ENCODE assay signal across 8 mouse cellular contexts in the genomic region with DNA sequence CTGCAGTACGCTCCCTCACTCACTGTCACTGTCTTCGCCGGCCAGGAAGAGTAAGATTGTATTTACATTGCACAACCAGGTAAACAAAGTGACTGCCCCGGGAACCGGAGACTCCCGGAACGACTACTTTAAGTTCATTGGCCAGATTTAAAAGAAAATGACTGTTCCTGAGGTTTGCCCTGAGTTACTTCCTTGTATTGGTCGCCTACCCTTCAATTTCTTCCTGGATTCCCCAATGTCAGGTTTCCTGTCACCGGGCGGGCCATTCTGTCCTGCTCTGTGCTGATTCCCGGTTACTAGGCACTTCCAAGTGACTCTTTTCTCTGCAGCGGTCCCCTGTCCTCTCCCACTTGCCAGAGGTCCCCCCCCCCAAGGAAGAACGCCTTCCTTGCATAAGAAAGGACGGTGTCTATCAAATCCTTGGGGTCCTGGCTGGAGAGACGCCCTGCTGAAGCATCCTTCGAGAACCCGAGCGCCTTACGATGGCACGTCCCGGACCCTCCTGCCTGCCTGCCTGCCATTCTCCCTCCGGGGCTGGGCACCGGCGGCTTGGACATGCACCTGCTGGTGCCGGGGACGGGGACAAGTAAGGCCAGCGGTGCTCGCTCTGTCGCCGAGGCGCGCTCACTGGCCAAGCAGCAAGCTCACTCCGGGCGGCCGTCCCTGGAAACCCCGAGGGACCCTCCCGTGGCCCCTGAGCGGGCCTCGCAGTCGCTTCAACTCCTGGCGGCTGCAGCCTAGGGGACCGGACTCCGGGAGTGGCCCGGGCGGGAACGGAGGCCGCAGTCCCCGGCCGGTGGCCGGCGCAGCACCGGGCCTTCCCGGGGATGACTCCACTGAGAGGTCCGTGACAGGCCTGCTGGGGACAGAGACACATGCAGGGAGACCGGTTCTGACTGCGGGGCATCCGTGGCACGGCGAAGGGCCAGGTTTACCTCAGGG. TPM values are rescaled to one million over a fixed set of nuclear protein-coding genes. Genes with fewer than 3 reads are reported as not detected.
DNase-seq lines count a peak whose midpoint lies in the region; ATAC-seq and TF ChIP-seq lines count a peak whose summit lies in the region.

No protein-coding gene starts in this region.

- no peaks in the 10 kb centered on the region for H3K9me3 ChIP-seq in heart, embryonic 12.5 days (replicated peaks)
- H3K9me3 ChIP-seq in liver, embryonic 15.5 days (replicated peaks) = no peaks in the 10 kb centered on the region

- H3K4me2 ChIP-seq in heart, embryonic 12.5 days = peak overlapping the region; percentile 96
- peak overlapping the region; percentile 85 for H3K4me2 ChIP-seq in liver, embryonic 15.5 days

- no peak for TF ChIP-seq POLR2A in bone marrow macrophage, adult 2 months (IDR thresholded peaks at IDR 0.05; ENCODE audit: borderline replicate concordance, low read depth, low read length)

- 3% methylated on average over 59 of the region's 59 CpGs for WGBS in heart, embryonic 12.5 days
- under 1% methylated on average over 59 of the region's 59 CpGs for WGBS in liver, embryonic 15.5 days (ENCODE audit: insufficient replicate concordance)

- no peak for DNase-seq in heart, adult 11 months
- DNase-seq in 416B (ENCODE audit: low read depth) = peak; percentile 72
- DNase-seq in heart, postnatal 4 days = peak; percentile 58
- DNase-seq in yolk sac, embryonic 10.5 days (ENCODE audit: low spot score) = peak; percentile 77
- DNase-seq in left cerebral cortex, adult 11 months (ENCODE audit: low spot score) = no peak

- H3K36me3 ChIP-seq in heart, embryonic 12.5 days = peaks cover 26% of the 10 kb centered on the region
- H3K36me3 ChIP-seq in liver, embryonic 15.5 days (replicated peaks) = peaks cover 29% of the 10 kb centered on the region

- H3K4me1 ChIP-seq in heart, embryonic 12.5 days (replicated peaks) = peaks cover 32% of the 10 kb centered on the region
- H3K4me1 ChIP-seq in bone marrow macrophage, adult 2 months (ENCODE audit: control insufficient read depth, insufficient read depth, low read length) = peaks cover 20% of the 10 kb centered on the region
- H3K4me1 ChIP-seq in liver, embryonic 15.5 days (replicated peaks) = peaks cover 42% of the 10 kb centered on the region

- peak overlapping the region; percentile 82 for H3K27ac ChIP-seq in heart, embryonic 12.5 days (ENCODE audit: poor library complexity, severe bottlenecking)
- peak overlapping the region; percentile 58 for H3K27ac ChIP-seq in bone marrow macrophage, adult 2 months (ENCODE audit: insufficient read depth, low read depth, low read length)
- H3K27ac ChIP-seq in liver, embryonic 15.5 days (replicated peaks) = peak overlapping the region; percentile 99

- H3K27me3 ChIP-seq in heart, embryonic 12.5 days (replicated peaks) = no peaks in the 10 kb centered on the region
- H3K27me3 ChIP-seq in liver, embryonic 15.5 days = no peaks in the 10 kb centered on the region; the same call in 1 of the 2 replicates

- ATAC-seq in heart, embryonic 12.5 days (ENCODE audit: insufficient number of reproducible peaks, low FRiP score) = peak; percentile 44
- ATAC-seq in liver, embryonic 15.5 days (ENCODE audit: insufficient read depth) = peak; percentile 31

- TF ChIP-seq CTCF in bone marrow macrophage, adult 2 months (IDR thresholded peaks at IDR 0.05; ENCODE audit: low read depth, low read length) = no peak

- peak overlapping the region; percentile 94 for H3K4me3 ChIP-seq in heart, embryonic 12.5 days
- peak overlapping the region; percentile 99 for H3K4me3 ChIP-seq in bone marrow macrophage, adult 2 months (ENCODE audit: insufficient read depth, low read length)
- H3K4me3 ChIP-seq in liver, embryonic 15.5 days (replicated peaks) = peak overlapping the region; percentile 97

- H3K9ac ChIP-seq in heart, embryonic 12.5 days = peak overlapping the region; percentile 97
- peak overlapping the region; percentile 97 for H3K9ac ChIP-seq in liver, embryonic 15.5 days

RNA-seq across cellular contexts. Expression of gene Pdik1l, which starts 1.2 kb away (rescaled TPM):
- 14.9 and 18.1 TPM in 2 replicates for polyA plus RNA-seq in heart, embryonic 12.5 days (2016; fragmentation: Nextera tagmentation; extraction: Ambion mirVana)
- 12.2 and 15.2 TPM in 2 replicates for polyA plus RNA-seq in bone marrow macrophage, adult 2 months (2012; ENCODE audit: insufficient read depth, insufficient read length, missing spikeins)
- 10 to 100 TPM; 11.8 to 12.2 TPM for total RNA-seq in heart, postnatal 4 days (2021)
- polyA plus RNA-seq in liver, embryonic 15.5 days (2015; fragmentation: Nextera tagmentation; extraction: Ambion mirVana) = 9.8 and 11.9 TPM in 2 replicates

RNA-seq across cellular contexts. Expression of gene Trim63, which starts 28.4 kb away (rescaled TPM):
- polyA plus RNA-seq in heart, embryonic 12.5 days (2016; fragmentation: Nextera tagmentation; extraction: Ambion mirVana) = 90.7 and 93.9 TPM in 2 replicates
- not detected in 2 replicates for polyA plus RNA-seq in bone marrow macrophage, adult 2 months (2012; ENCODE audit: insufficient read depth, insufficient read length, missing spikeins)
- 100 to 1,000 TPM; 199 to 226 TPM for total RNA-seq in heart, postnatal 4 days (2021)
- 0.24 and 0.31 TPM in 2 replicates for polyA plus RNA-seq in liver, embryonic 15.5 days (2015; fragmentation: Nextera tagmentation; extraction: Ambion mirVana)

RNA-seq across cellular contexts. Expression of gene Grrp1, which starts 32.6 kb away (rescaled TPM):
- polyA plus RNA-seq in heart, embryonic 12.5 days (2016; fragmentation: Nextera tagmentation; extraction: Ambion mirVana) = 4.5 TPM in 2 replicates
- not detected in 2 replicates for polyA plus RNA-seq in bone marrow macrophage, adult 2 months (2012; ENCODE audit: insufficient read depth, insufficient read length, missing spikeins)
- 10 to 100 TPM in 1 of 2 experiments, 1 to 10 TPM in 1; 8.9 to 10.3 TPM for total RNA-seq in heart, postnatal 4 days (2021)
- polyA plus RNA-seq in liver, embryonic 15.5 days (2015; fragmentation: Nextera tagmentation; extraction: Ambion mirVana) = 0.46 and 1.0 TPM in 2 replicates

RNA-seq across cellular contexts. Expression of gene Gm30191, which starts 39.8 kb away (rescaled TPM):
- not detected in 2 replicates for polyA plus RNA-seq in heart, embryonic 12.5 days (2016; fragmentation: Nextera tagmentation; extraction: Ambion mirVana)
- polyA plus RNA-seq in bone marrow macrophage, adult 2 months (2012; ENCODE audit: insufficient read depth, insufficient read length, missing spikeins) = not detected in 2 replicates
- total RNA-seq in heart, postnatal 4 days (2021) = not detected
- polyA plus RNA-seq in liver, embryonic 15.5 days (2015; fragmentation: Nextera tagmentation; extraction: Ambion mirVana) = not detected in 2 replicates

RNA-seq across cellular contexts. Expression of gene Zfp593, which starts 41.1 kb away (rescaled TPM):
- 11.2 and 12.3 TPM in 2 replicates for polyA plus RNA-seq in heart, embryonic 12.5 days (2016; fragmentation: Nextera tagmentation; extraction: Ambion mirVana)
- 3.9 and 5.3 TPM in 2 replicates for polyA plus RNA-seq in bone marrow macrophage, adult 2 months (2012; ENCODE audit: insufficient read depth, insufficient read length, missing spikeins)
- total RNA-seq in heart, postnatal 4 days (2021) = 1 to 10 TPM; 5.8 TPM
- polyA plus RNA-seq in liver, embryonic 15.5 days (2015; fragmentation: Nextera tagmentation; extraction: Ambion mirVana) = 5.4 and 5.8 TPM in 2 replicates

Comparison
In these comparisons a context has a peak if more than half of its experiments do, and no peak if none do; other contexts are left out.
1. DNase-seq: peak in 416B (single experiment), heart, postnatal 4 days (single experiment) and yolk sac, embryonic 10.5 days (single experiment); none in heart, adult 11 months (single experiment) and left cerebral cortex, adult 11 months (single experiment).
2. RNA of gene Trim63, which starts 28.4 kb away (polyA plus RNA-seq): 90.7 to 93.9 TPM in heart, embryonic 12.5 days; 0.24 to 0.31 TPM in liver, embryonic 15.5 days and not detected in bone marrow macrophage, adult 2 months; every median in the first group is over 10 times any median in the second.
3. Peak in every context shown above with its lines, with median percentiles within 50 percentile points of each other: H3K27ac ChIP-seq and H3K4me3 ChIP-seq.